Mouse (Mus musculus) lung, adult 18-20 months (tissue): ENCODE results near the gene Trp53tg5.

Source experiments
- DNase-seq, 2 experiments: peaks; one replicate each; pipeline ENCODE4 v3.0.0; 2022; ENCODE audit warnings: mixed read lengths in 2 of 2

The Trp53tg5 gene

GRCm38 (mm10) chr2:164473624-164474023 is at the start of gene Trp53tg5:
TSS of gene Trp53tg5 (minus strand) at chr2:164473724.
- DNase-seq = no peak

GRCm38 (mm10) chr2:164522280-164522679 is 48.8 kb upstream of the Trp53tg5 start:
- DNase-seq = peak in 1 of 2 experiments; percentile 43

GRCm38 (mm10) chr2:164521841-164522240 is 48.3 kb upstream of the Trp53tg5 start:
- peak; percentile 68 to 82 for DNase-seq

- DNase-seq = peak; percentile 72 to 82
These were observed 47.3 kb upstream of the Trp53tg5 start for GRCm38 (mm10) chr2:164520782-164521181.

GRCm38 (mm10) chr2:164519171-164519526 is 45.6 kb upstream of the Trp53tg5 start:
- no peak for DNase-seq

GRCm38 (mm10) chr2:164518266-164519170 is 45.0 kb upstream of the Trp53tg5 start:
- DNase-seq = no peak

GRCm38 (mm10) chr2:164517485-164518221 is 44.1 kb upstream of the Trp53tg5 start:
- peak; percentile 70 to 72 for DNase-seq

GRCm38 (mm10) chr2:164516592-164516991 is 43.1 kb upstream of the Trp53tg5 start:
- DNase-seq = no peak

GRCm38 (mm10) chr2:164515897-164516296 is 42.4 kb upstream of the Trp53tg5 start:
- no peak for DNase-seq

GRCm38 (mm10) chr2:164514916-164515315 is 41.4 kb upstream of the Trp53tg5 start:
- DNase-seq = no peak

GRCm38 (mm10) chr2:164513389-164513788 is 39.9 kb upstream of the Trp53tg5 start:
- peak; percentile 74 to 85 for DNase-seq

GRCm38 (mm10) chr2:164512121-164512909 is 38.8 kb upstream of the Trp53tg5 start:
- DNase-seq = peak; percentile 51 to 64

GRCm38 (mm10) chr2:164510621-164511190 is 37.2 kb upstream of the Trp53tg5 start:
- DNase-seq = peak; percentile 42 to 54

GRCm38 (mm10) chr2:164507811-164508210 is 34.3 kb upstream of the Trp53tg5 start:
- DNase-seq = no peak

- DNase-seq = no peak
These were observed 32.3 kb upstream of the Trp53tg5 start for GRCm38 (mm10) chr2:164505619-164506347.

GRCm38 (mm10) chr2:164504919-164505318 is 31.4 kb upstream of the Trp53tg5 start:
- DNase-seq = no peak

- no peak for DNase-seq
These were observed 27.0 kb upstream of the Trp53tg5 start for GRCm38 (mm10) chr2:164500511-164500910.

- DNase-seq = no peak
These were observed 25.8 kb upstream of the Trp53tg5 start for GRCm38 (mm10) chr2:164499317-164499716.

GRCm38 (mm10) chr2:164497691-164498268 is 24.3 kb upstream of the Trp53tg5 start:
- DNase-seq = no peak

GRCm38 (mm10) chr2:164496847-164497690 is 23.5 kb upstream of the Trp53tg5 start, which contains the start of gene Pigt:
TSS of gene Pigt (plus strand) at chr2:164497520.
- DNase-seq = peak; percentile 88 to 91
